Mouse (Mus musculus) lung, adult 2 months (tissue): Measurements from ENCODE around the gene Slfn14.

Source experiments
- CTCF ChIP-seq: fragments of 200-500 bp; IDR thresholded peaks from 2 replicates; pipeline ENCODE4 v1.5.1; 2011; ENCODE audit warnings: mild to moderate bottlenecking, low read length, control low read depth; ENCODE audit not compliant: insufficient read depth
- POLR2A ChIP-seq: fragments of 200-500 bp; IDR thresholded peaks from 2 replicates; pipeline ENCODE4 v1.6.1; 2011; ENCODE audit warnings: low read depth, mild to moderate bottlenecking, control low read depth, low read length, borderline replicate concordance; ENCODE audit errors: extremely low read depth

DNA sequence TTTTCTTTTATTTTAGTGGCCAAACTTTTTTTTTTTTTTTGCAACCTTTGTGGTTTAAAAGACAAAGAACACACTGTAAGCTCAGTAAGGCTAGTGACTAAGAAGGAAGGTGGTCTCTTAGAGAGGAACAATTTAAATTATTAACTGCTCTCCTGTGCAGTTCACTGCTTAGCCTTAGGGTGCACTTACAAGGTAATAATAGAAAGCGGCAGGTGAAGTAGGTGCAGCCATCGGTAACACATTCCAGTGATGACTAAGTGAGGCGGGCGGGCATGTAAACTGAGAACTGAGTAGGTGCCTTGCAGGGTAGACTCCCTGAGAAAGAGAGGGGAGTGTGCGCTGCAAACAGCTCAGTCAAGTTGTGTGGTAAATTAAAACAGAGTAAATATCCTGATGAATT lies 17.2 kb upstream of the Slfn14 start:
- no peak for TF ChIP-seq POLR2A
- no peak for TF ChIP-seq CTCF
